Mouse (Mus musculus) left cerebral cortex, postnatal 25 days (tissue): Measurements from ENCODE around the gene Olfr279. TPM values are rescaled to one million over a fixed set of nuclear protein-coding genes. Genes with fewer than 3 reads are reported as not detected.

Experiments
- DNase-seq, 2 experiments: peaks; one replicate each; pipeline ENCODE4 v3.0.0; 2022; ENCODE audit warnings: low spot score in 2 of 2, mixed read lengths in 1 of 2
- intact Hi-C: fragments of 180-260 bp; cut with DNase I; formaldehyde crosslinking; loops from one replicate; pipeline ENCODE4 v1.15.1; 2025
- microRNA-seq, 2 experiments: library from miRNA; unstranded; fragments of <30 nt; microRNA quantifications; one replicate each; pipeline ENCODE4 v1.2.0; 2022
- total RNA-seq, 2 experiments: library from RNA; stranded (reverse); gene quantifications; 2 replicates each; pipeline ENCODE4 v1.2.3; 2021

Gene Olfr279
- total RNA-seq, 2 experiments from 2014 or later, result not detected

DNA sequence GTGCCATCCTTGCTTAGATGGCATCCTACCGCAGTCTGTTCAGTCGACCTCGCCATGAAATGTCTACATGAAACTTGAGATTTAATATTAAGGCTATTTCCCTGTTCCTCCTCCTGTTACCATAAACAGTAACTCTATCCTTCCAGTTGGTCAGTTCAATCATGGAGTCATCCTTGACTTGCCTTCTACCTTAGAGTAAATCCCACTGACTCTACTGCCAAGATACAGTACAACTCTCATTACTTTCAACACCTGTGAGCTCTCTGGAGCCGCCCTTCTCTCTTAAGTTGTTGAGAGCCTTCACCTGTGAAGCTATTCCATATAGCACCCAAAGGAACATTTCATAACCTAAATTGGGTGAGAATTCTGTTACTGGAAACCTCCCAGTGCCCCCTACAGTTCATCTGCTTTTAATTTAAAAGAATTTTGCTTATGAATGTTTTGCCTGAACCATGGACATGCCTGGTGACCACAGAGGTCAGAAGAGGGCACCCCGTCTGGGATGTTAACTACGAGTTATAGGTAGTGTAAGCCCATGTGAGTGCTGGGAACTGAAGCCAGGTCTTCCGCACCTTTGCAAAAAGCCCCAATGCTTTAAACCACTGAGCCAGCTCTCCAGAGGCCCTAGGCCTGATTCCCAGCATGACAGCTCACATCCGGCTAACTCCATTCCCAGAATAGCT is 44.8 kb downstream of the Olfr279 start:
- DNase-seq, result no peak
- intact Hi-C loops, result no loop called here

DNA sequence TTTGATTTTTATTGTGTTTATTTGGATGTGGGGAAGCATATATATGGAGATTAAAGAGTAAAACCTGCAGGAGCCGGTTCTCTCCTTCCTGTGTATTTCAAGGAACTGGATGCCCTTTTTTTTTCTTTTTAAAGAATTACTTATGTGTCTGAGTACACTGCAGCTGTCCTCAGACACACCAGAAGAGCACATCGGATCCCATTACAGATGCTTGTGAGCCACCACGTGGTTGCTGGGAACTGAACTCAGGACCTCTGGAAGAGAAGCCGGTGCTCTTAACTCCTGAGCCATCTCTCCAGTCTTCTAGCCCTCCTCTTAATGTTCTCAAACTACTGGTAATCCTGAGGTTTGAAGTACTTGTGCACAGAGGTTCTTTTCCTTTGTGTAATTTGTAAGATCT is 45.7 kb downstream of the Olfr279 start:
- DNase-seq, result no peak

DNA sequence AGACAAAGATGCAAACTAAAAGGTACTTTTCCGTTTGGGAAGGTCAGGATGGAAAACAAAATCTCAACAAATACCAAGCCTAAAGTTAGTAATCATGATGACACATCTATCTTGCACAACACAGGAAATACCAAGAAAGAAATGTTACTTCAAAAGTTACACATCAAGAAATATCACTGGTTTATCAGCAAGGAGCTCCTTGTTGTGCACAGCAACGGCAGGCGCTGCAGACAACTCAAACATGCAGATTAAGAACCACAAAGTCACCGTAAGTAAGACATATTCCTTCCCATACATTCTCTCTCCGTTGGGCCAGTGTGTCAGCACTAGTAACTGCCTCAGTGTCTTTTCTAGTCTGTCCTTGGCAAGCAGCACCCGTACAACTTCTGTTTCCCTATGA is 48.9 kb downstream of the Olfr279 start:
- no peak for DNase-seq
- intact Hi-C loops, result no loop called here

More for the DNA sequence above, 45.7 kb downstream of the Olfr279 start:
- intact Hi-C loops, result no loop called here

DNA sequence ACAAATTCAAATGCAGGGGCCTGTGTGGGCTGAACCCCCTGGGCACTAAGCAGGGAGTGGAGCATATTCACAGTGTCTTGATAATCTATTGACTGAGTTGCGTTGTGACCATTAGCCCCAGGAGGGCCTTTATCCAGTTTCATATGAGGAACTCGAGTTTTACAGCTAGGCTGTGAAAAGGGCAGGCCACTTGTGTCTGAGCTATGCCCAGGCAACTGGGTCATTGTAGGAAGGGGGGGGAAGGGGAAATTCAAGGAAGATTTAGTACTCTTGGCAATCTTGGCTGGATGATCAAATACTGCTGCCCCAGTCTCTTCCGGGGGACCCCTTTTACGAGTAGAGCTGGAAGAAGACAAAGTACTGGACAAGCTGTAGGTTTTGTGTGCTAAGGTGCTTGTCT is 51.1 kb downstream of the Olfr279 start:
- DNase-seq, result no peak
- intact Hi-C loops, result no loop called here

DNA sequence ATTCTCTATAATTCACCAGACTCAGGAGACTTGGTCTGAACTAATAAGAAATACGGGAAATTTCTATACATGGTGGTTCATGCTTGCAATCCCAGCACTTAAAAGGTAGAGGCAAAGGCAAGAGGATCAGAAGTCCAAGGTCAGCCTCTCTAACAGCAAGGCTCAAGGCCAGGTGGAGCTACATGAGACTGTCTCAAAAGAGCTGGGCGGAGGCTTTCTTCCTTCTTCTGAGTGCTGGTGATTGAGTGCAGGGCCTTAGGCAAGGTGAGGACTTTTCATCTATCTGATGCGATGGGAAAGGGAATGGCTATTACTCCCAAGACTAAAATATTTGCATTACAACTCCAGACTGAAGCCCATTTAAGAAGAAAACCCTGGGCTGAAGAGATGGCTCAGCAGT is 52.9 kb downstream of the Olfr279 start:
- intact Hi-C loops, result no loop called here
- no peak for DNase-seq

DNA sequence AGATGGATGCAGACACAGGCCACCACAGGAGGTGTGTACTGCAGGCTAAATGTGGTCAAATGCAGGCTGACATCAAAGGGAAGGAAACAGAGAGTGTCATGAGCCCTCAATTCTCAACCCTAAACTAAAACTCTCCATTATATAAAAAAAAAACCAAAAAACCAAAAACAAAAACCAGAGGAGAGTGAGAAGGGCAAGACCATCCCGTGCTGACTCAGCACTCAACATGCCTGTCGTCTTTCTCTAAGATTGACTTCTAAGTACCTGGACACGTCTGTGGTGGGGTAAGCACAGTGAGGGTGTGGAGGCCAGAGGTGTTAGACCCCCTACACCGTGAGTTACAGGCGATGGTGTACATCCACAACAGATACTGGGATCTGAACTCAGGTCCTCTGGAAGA is 54.6 kb downstream of the Olfr279 start:
- intact Hi-C loops, result no loop called here
- no peak for DNase-seq

Small RNA genes within 50 kb of the gene (microRNA-seq; reads per million reads assigned to microRNA genes)
- gene Mir1291, result 3.0 to 15.6 reads per million in 2 experiments

Other genes starting within 250 kb of the Olfr279 start
- gene H1fnt, start 235.1 kb upstream of the Olfr279 start, total RNA-seq, result not detected
- gene Zfp641, start 196.2 kb upstream of the Olfr279 start, total RNA-seq, result 1 to 10 TPM; 5.6 to 5.7 TPM
- not detected for gene Olfr285, start 175.0 kb upstream of the Olfr279 start, total RNA-seq
- not detected for gene Olfr284, start 151.4 kb upstream of the Olfr279 start, total RNA-seq
- gene Olfr283, start 111.5 kb upstream of the Olfr279 start, total RNA-seq, result not detected
- gene Olfr282, start 61.2 kb upstream of the Olfr279 start, total RNA-seq, result not detected
- not detected for gene Olfr281, start 39.8 kb upstream of the Olfr279 start, total RNA-seq
- not detected for gene OR5BS1P, start 22.5 kb upstream of the Olfr279 start, total RNA-seq
- gene Lalba, start 9.7 kb upstream of the Olfr279 start, total RNA-seq, result not detected
- gene Kansl2, start 41.9 kb downstream of the Olfr279 start, total RNA-seq, result 10 to 100 TPM; 58.1 to 62.6 TPM
- gene Ccnt1, start 78.5 kb downstream of the Olfr279 start, total RNA-seq, result 10 to 100 TPM; 45.5 to 45.9 TPM
- gene 4930415O20Rik, start 78.6 kb downstream of the Olfr279 start, total RNA-seq, result not detected
- gene Adcy6, start 117.7 kb downstream of the Olfr279 start, total RNA-seq, result 10 to 100 TPM; 51.7 to 53.7 TPM
- gene Cacnb3, start 138.4 kb downstream of the Olfr279 start, total RNA-seq, result 100 to 1,000 TPM; 277 to 286 TPM
- 10 to 100 TPM; 69.4 to 75.8 TPM for gene Ddx23, start 170.5 kb downstream of the Olfr279 start, total RNA-seq
- gene Rnd1, start 185.1 kb downstream of the Olfr279 start, total RNA-seq, result 10 to 100 TPM; 31.8 to 36.8 TPM
- 10 to 100 TPM in 1 of 2 experiments, 1 to 10 TPM in 1; 9.8 to 11.4 TPM for gene Ccdc65, start 215.8 kb downstream of the Olfr279 start, total RNA-seq
- 1 to 10 TPM; 1.4 to 2.3 TPM for gene Fkbp11, start 235.8 kb downstream of the Olfr279 start, total RNA-seq